Mouse (Mus musculus): ENCODE results near the gene Elf5. TPM values are rescaled to one million over a fixed set of nuclear protein-coding genes. Genes with fewer than 3 reads are reported as not detected.
A peak's percentile ranks its signal among the peaks of the same experiment; 100 is the strongest.

The Elf5 gene
- polyA plus RNA-seq, 1 experiment, result not detected

GRCm38 (mm10) chr2:103484617-103485401, 73.3 kb downstream of the Elf5 start, which contains the start of gene Cat:
Cat (minus strand) TSS chr2:103485160.
- H3K27ac ChIP-seq (ENCODE audit: insufficient read depth, low read depth, low read length), result peak within 1 kb of the TSS; percentile 40; the same call in 1 of the 2 replicates
- H3K4me3 ChIP-seq (ENCODE audit: insufficient read depth, low read depth, low read length), result peak within 1 kb of the TSS; percentile 66
- peaks cover 3% of the 10 kb centered on the region; the same call in 1 of the 2 replicates for H3K4me1 ChIP-seq (ENCODE audit: control insufficient read depth, insufficient read depth, low read length)
- TF ChIP-seq POLR2A (IDR thresholded peaks at IDR 0.05; ENCODE audit: insufficient read depth, low read depth, low read length), result peak; percentile 71
- no peak for TF ChIP-seq CTCF (IDR thresholded peaks at IDR 0.05; ENCODE audit: insufficient read depth, low read depth, low read length)
- under 1% methylated on average over 41 of the region's 41 CpGs for WGBS

GRCm38 (mm10) chr2:103492526-103492925, 81.0 kb downstream of the Elf5 start:
- Histone ChIP-seq H3K4me3 (ENCODE audit: insufficient read depth, low read depth, low read length) (no peak overlapping the region), H3K27ac (ENCODE audit: insufficient read depth, low read depth, low read length) (no peak overlapping the region), H3K4me1 (ENCODE audit: control insufficient read depth, insufficient read depth, low read length) (no peaks in the 10 kb centered on the region)
- TF ChIP-seq POLR2A (IDR thresholded peaks at IDR 0.05; ENCODE audit: insufficient read depth, low read depth, low read length) (no peak), CTCF (IDR thresholded peaks at IDR 0.05; ENCODE audit: insufficient read depth, low read depth, low read length) (no peak)
- 82% methylated on average over 4 of the region's 4 CpGs for WGBS

GRCm38 (mm10) chr2:103493827-103494226, 82.3 kb downstream of the Elf5 start:
- 69% methylated on average over 4 of the region's 4 CpGs for WGBS
- Histone ChIP-seq H3K4me3 (ENCODE audit: insufficient read depth, low read depth, low read length) (no peak overlapping the region), H3K27ac (ENCODE audit: insufficient read depth, low read depth, low read length) (no peak overlapping the region), H3K4me1 (ENCODE audit: control insufficient read depth, insufficient read depth, low read length) (no peaks in the 10 kb centered on the region)
- TF ChIP-seq CTCF (IDR thresholded peaks at IDR 0.05; ENCODE audit: insufficient read depth, low read depth, low read length) (no peak), POLR2A (IDR thresholded peaks at IDR 0.05; ENCODE audit: insufficient read depth, low read depth, low read length) (no peak)

- WGBS, result 85% methylated on average over 6 of the region's 6 CpGs
- TF ChIP-seq POLR2A (IDR thresholded peaks at IDR 0.05; ENCODE audit: insufficient read depth, low read depth, low read length) (no peak), CTCF (IDR thresholded peaks at IDR 0.05; ENCODE audit: insufficient read depth, low read depth, low read length) (no peak)
- H3K27ac ChIP-seq (ENCODE audit: insufficient read depth, low read depth, low read length), result no peak overlapping the region
- no peaks in the 10 kb centered on the region for H3K4me1 ChIP-seq (ENCODE audit: control insufficient read depth, insufficient read depth, low read length)
- H3K4me3 ChIP-seq (ENCODE audit: insufficient read depth, low read depth, low read length), result no peak overlapping the region
Observed at GRCm38 (mm10) chr2:103495633-103496418, 84.3 kb downstream of the Elf5 start.

Other genes with a start within 250 kb of the Elf5 start
- gene Ehf, start 108.4 kb upstream of the Elf5 start, polyA plus RNA-seq (2012; ENCODE audit: insufficient read depth, insufficient read length, low replicate concordance, missing spikeins), result not detected in 2 replicates
- not detected in 2 replicates for gene Cat, start 73.5 kb downstream of the Elf5 start, polyA plus RNA-seq (2012; ENCODE audit: insufficient read depth, insufficient read length, low replicate concordance, missing spikeins)
- gene Abtb2, start 154.6 kb downstream of the Elf5 start, polyA plus RNA-seq (2012; ENCODE audit: insufficient read depth, insufficient read length, low replicate concordance, missing spikeins), result not detected in 2 replicates